Mouse (Mus musculus) retina, postnatal 1 day (tissue): ENCODE results near the gene Ints12.

ENCODE experiments used
- DNase-seq: peaks from one replicate; pipeline ENCODE4 v3.0.0-alpha.2; 2012

The Ints12 gene

DNA sequence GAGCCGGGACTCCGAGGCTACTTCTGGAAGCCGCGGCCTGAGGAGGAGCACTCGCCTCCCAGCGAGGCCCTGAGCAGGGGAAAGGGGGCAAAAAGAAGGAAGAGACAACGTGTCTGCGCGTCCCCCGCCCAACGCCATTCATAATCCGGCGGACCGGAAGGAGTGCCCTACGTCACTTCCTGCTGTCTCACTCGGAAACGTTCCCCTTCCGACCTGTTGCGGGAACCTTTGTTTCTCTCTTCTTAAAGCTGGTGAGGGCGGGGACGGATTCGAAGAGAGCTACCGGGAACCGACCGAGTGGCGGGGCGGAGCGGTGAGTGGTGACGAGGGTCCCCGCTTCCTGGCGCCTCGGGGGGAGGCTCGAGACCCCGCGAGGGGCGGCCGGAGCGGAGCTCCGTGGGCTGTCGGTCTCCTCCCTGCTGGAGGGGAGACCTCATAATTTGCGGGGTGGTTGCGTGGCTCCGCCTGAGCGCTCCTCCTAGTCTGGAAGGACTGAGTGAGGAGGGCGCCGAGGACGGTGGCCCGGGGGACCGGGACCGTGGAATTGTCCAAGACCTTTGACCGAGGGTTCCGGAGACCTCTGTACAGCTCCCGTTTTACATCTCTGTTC, at the start of gene Ints12, which contains the start of gene Gstcd:
Ints12 (plus strand) TSS at position 177 of the 610 bp plus-strand sequence.
Gstcd (minus strand) TSS at position 370 of the 610 bp plus-strand sequence.
- DNase-seq: peak; percentile 98

DNA sequence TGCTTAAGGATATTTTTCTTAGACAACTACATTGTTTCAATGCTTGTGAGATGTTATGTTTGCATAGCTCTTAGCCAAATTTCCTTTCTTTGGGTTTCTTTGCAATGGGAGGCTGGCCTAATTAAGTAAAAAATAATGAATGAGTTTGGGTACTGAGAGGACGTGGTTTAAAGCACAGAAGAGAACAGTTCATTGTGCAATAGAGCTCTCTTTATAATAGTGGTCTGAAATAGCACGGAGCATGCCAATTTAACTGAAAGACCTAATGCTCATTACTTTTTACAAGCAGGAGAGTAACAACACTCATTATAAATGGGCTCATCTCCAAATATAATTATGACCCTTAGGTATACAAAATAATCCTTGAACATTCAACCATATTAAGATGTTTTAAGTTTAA, 39.6 kb upstream of the Ints12 start:
- DNase-seq: peak; percentile 39

DNA sequence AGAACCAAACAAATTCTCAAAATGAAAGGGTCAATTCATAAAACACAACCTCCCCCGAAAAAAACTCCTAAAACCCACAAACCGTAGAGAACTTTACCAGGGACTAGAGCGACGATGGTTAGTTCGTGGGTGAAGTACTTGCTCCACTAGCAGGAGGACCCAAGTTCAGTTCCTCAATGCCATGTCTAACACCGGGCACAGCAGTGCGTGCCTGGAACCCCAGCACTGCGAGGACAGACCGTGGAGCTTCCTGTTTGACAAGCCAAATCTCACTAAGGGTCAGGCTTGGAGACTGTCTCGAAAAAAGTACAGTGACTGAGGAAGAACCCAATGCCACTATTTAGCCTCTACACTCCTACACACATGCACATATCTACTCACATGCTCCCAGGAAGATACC, 16.1 kb upstream of the Ints12 start:
- no peak for DNase-seq

DNA sequence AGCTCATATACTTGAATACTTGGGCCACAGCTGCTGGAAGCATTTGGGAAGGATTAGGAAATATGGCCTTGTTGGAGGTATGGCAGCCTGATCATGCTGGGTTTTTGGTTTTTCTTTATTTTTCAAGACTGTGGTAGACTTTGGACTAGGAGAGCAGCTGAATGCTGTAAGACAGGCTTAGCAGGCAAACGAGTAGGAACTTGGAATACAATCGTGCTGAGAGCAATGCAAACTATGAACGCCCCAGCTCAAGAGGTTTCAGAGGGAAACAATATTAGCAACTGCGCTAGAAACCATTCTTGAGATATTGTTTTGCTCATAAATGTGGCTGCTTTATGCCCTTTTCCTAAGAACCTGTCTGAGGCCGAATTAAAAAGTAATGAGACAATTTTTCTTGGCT, 8.9 kb upstream of the Ints12 start:
- no peak for DNase-seq

DNA sequence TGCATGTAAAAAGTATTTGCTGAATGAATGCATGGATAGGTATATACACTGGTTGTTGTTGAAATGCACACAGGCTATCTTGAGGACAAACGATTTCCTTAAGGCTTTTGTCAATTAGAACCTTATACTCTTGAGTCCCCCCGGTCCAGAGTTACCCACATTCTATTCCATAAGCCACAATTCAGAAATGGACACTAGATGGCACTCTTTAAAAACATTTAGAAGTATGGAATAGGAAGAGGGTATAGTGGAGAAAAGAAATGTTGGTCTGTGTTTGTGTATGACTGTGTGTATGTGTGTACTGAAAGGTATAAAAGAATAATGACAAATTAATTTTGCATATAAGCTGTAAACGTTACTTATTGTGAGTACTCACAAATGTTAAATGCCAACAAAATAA, 5.8 kb upstream of the Ints12 start:
- DNase-seq: peak; percentile 74

DNA sequence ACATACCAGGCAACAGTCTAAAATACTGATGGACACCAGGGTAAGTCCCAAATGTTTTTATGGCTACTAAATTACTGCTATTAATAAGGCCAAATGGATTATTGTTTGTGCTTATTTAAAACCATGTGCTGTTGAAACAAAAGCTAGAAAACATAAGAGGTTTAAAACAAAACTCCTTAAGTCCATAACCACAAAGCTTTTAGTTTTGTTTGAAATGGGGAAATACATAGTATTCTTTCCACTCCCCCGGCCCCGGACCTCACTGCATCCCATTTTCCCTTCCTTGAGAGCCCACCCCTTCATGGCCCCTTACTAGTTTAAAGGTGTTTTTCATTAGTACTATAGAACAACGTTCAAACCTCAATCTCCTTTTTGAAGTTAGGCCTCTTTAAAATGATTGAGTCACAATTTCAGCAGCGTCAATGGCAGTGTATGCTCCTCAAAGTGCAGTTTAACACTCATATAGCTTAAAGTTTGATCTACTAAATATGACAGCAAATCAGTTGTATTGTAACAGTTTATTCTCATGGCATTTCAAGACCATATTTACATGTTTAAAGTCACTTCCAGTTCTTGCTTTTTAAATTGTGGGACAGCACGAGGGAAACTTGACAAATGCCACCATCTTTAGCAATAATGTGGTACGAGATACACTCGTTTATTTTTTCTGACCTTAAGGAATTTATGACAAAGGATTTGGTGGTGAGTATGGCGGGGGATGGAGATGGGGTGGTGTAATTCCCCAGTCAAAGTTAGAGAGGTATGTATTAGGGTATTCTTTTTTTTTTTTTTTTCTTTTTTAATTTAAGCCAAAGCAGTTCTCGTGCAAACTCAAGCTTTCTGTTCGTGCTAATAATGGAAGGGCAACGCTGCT, 1.2 kb upstream of the Ints12 start:
- DNase-seq: peak; percentile 2

DNA sequence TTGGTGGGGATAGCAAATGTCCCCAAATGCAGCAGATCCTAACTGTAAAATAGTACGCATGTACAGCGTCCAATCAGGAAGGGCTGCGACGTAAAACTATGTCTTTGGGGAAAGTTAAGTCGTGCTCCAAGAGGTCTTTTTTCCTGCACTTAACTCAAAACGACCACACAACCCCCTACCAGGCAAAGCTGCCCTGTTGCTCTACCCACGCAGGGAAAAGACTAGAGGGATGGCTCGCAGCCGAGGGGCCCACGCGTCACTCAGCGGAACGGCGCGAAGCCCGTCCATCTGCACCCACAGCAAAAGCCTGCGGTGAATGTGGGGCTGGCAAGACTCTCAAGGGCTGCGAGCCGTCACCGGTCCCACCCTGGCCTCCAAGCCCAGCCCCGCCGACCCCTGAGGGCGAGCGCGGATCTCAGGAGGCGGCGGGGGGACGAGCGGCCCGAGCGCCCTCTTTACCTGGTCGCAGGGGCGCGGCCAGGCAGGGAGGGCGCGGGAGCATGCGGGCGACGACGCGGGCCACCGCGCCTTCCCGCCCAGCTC, 448 bp upstream of the Ints12 start:
- DNase-seq: no peak

DNA sequence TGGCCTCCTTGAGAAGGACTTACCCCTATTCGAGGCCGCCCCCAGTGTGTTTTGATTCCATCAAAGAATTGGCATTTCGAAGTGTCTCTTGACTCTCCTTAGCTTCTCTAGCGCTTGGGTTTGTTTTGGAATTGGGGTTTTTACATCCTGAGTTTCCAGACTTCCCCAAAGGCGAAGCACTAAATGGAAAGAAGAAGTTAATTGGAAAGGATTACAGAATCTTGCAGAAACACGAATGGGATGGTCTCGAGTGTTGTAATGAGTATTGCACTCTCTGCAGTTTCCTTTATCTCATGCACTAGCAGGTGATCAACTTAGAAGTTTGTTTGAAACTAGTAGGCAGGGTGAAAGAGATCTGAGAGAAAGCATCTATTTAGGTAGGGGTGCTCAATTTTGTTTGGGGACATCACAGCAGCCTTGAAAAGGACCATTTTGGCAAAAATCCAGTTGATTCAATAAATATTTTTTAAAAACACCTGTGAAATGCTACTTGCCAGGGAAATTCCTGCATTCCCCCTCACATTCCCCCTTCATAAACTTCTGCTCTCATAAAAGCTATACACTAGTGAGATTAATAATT, 724 bp downstream of the Ints12 start:
- no peak for DNase-seq

DNA sequence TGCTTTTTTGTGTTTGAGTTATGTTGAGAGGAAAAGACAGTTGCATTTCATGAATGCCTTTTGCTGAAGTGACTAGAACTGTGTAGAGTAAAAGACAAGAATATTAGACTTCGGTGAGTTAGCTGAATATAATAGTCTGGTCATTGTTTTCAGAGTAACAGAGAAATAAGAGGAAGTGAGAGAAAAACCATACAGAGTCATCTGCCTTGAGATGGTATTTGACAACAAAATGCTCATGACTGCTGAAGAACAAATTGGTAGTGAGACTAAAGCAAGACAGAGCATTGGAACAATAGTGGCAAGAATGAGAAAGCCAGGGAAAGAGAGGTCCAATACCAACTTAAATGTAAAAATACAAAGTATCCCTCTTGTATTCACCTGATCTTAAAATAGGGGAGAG, 1.3 kb downstream of the Ints12 start:
- no peak for DNase-seq

DNA sequence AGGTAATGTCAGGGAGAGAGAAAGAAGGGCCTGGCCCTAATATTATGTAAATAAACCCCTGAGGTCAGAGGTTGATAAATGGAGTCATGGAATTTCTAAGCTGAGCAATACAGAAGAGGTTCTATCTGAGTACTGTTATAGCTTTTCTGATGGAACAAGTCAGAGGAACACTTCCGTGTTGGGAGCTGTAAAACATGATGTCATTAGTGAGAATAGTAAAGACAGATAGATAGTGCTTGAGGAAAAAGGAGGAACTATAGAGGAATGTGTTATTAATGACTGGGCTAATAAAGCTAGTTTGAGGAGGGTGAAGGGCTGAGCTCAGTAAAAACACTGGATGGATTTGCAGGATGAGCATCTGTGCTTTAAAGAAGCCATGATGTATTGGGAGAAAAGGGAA, 2.7 kb downstream of the Ints12 start:
- no peak for DNase-seq

DNA sequence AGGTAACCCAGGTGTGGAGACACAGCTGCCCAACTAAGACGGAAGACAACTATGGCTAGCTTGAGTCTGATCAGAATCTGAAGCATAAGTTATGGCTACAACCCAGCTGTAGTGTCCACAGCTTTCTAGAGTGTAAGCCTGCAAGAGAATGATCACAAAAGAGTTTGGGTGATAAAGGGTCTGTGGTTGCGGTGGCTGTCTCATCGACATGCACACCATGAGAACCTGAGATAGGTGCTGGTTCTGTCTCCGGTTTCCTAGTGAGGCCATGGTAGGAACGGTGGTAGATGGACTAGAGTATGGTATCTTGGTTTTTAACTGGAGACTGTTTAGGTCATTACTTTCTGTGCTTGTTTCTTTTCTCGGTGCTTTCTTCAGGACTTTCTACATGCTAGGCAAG, 6.3 kb downstream of the Ints12 start:
- no peak for DNase-seq

DNA sequence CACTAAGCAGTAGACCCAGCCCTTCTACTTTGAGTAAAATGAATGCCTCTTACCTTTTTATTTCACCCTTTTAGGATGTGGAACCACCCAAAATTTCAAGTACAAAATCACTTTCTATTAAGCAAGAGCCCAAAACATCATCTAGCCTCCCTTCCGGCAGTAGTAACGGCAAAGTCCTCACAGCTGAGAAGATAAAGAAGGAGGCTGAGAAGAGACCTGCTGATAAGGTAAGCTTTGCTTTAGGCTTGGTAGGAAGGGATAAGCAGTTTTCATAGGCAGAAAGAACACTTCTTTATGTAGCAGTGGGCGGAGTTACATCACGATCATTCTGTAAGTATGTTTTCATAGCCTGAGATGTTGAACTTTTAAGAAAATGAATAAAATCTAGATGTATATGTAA, 6.7 kb downstream of the Ints12 start:
- DNase-seq: no peak

DNA sequence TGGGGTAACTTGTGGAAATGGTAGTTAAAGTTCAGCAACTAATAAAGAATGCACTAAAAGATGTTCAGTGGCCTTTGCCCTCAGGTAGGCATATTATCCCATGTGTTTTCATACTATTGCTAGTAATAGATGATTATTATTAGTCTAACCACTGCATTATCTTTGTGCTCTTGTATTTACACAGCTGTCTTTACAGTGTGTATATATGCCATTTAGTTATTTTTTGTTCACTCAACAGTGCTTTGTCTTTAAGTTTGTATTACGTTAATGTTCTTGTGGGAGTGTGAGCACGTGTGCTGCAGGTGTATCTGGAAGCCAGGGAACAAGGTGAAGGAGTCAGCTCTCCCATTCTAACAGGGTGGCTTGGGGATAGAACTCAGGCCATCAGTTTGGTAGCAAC, 7.3 kb downstream of the Ints12 start:
- DNase-seq: no peak

DNA sequence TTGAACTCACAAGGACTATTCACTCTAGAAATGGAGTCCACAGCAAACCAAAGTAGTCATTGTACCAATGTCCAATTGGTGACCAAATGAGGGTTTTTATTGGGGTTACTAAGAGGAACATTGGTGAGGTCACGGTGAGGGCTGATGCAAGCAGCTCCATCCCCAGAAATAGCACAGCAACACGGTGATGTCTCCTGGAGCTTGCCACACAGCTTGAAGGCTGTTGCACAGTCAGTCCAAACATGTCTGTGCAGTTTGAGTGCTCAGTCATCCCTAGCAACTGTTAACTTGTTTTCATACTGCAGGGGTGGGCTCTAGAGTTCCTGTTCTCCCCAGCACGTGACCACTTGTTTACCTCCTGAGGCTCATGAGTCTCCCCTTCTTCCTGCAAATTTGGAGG, 12.1 kb downstream of the Ints12 start:
- no peak for DNase-seq

DNA sequence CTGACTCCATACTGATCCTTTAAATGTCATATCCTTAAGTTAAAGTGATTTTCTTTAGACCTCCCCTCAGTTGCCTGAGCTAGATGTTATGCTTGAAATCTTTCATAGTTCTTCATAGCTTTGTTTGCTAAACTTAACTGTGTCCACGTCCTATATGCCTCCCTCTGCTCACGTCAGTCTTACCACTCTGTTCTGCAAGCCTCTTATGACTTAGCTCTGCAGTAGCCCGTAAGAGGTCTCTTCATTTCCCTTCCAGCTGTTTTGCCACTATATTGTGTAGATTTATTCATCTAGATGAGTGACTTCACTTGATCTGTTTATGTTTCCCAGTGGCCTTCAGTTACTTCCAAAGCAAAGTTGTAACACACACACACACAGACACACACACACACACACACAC, 12.8 kb downstream of the Ints12 start:
- no peak for DNase-seq

DNA sequence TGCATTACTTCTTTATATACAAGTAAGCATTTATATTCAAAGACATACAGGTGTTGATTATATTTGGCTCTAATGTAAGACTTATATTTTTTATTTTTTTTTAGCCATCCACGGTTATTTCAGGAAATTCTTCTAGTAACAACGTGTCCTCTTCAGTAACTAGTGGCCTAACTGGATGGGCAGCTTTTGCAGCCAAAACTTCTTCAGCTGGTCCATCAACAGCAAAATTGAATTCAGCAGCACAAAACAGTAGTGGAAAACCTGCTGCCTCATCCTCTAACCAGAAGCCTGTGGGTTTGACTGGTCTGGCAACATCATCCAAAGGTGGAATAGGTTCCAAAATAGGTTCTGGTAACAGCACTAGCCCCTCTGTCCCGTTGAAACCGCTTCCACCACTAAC, 17.1 kb downstream of the Ints12 start:
- no peak for DNase-seq

DNA sequence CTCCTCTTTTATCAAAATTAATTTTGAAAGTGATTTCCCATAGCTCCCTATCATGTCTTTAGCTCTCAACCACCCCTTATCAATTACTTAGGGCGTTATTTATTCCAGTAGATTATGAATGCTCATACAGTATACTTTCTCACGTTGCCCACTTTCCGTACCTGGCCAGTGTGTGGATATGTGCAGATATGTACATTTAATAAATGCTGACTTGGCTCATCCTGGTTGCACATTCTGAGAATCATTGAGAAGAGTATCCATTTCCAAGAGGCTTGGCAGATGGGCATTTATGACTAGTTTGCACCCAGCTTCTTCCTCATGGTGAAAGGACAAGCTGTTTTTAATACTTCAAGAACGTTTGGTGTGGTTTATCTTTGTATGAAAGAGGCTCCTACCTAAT, 18.2 kb downstream of the Ints12 start:
- DNase-seq: no peak

DNA sequence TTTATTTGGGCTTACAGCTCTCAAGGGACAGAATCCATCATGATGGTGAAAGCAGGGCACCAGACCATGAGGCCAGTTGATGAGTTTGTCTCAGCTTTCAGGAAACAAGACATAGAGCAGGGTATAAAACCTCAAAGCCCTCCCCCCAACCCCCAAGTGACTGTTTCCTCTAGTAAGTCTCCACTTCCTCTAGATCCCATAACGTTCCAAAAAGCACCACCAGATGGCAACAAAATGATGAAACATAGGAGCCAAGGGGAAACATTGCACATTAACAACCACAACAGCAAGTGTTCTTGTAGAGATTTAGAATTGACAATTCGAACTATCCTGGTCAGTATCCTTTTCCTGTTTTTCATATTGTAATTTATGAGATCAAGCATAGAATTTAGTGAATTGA, 20.1 kb downstream of the Ints12 start:
- peak; percentile 58 for DNase-seq

DNA sequence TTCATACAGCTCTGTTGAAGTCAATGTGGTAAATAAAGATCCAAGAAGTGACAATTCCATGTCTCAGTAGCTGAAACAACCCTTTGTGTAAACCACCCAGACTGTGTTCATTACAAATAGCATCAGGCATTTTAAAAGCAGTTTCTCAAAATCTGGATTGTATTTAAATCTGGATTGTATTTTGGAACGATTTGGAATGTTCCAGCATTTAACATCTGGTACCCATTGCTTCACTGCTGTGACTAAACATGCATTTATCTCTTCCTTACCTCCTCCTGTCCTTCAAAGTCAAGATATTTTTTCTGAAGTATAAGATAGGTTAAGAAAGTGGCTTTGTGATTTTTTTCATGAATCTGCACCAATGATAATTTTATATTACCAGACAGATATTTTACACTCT, 21.6 kb downstream of the Ints12 start:
- DNase-seq: no peak

DNA sequence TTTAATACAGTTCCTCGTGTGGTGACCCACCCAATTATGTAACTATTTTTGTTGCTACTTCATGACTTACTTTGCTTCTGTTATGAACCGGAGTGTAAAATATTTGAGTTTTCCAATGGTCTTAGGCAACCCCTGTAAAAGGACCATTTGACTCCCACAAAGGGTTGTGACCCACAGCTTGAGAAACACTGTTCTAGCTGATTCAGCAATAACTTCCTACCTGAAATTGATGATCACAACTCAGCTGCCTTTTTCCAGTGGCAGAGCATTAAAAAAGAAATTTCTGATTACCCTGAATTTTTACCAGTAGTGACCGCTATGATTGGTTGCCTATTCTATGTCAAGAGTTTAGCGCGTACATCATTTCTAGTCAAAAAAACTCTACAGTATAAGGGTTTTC, 39.7 kb downstream of the Ints12 start:
- DNase-seq: no peak

DNA sequence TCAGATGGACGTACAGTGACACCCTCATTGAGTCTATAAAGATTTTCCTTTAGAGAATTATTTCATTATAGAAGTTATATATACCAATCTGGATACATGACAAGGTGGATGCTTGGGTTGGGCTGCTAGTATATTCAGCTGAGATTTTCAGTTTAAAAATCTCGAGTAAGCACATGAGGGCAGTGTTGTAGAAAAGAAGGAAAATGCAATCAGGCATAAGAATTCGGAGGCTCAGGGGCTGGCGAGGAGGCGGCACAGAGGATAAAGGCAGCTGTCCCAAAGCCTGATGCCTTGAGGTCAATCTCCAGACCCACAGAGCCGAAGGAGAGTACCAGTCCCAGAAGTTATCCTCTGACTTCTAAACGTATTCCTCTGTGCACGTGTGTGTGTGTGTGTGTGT, 41.0 kb downstream of the Ints12 start:
- peak; percentile 29 for DNase-seq

DNA sequence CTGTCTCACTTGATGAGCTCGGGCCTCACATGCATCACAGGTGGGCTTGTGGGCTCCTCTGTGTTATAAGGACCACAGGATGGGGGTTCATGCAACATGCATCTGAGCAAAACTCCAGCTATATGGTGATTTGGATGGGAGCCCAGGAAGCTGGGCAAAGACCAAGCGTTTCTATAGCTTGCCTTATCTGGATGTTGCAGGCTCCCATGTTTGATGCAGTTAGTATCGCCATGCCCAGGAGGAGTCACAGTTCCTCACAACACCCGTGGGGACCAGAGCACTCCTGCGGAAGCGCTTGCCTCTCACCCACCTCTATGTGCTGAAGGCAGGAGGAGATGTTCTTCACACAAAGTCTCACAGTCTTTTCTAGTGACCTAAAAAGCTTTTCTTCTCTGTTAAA, 50.2 kb downstream of the Ints12 start:
- no peak for DNase-seq

DNA sequence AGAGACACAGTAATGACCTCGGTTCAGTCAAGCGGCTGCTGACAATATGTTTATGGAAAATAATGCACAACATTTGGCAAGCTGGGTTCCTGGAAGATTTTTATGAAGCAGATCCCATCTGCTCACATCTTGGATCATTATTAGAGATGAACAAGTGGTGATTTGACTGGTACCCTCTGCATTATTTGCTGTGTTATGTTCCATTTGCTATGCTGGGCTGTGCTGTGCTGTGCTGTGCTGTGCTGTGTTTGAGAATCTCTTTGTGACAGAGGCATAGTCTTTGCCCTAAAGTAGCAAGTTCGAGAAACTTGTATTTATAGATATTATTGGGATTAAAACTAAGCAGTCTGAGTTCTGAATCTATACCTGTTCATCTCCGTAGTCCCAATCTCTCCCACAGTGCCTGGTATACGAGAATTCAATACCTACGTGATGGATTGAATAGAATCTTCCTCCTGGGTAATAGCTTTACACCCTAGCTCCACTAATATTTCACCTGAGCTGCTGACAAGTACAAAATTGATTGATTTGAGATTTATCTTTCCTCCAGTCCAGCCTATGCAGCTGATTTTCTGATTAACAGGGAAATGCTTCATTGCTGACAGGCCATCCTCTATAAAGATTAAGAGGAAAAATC, 53.0 kb downstream of the Ints12 start:
- DNase-seq: no peak
